Mouse (Mus musculus): ENCODE results near the gene Pitx2. TPM values are rescaled to one million over a fixed set of nuclear protein-coding genes. Genes with fewer than 3 reads are reported as not detected.

Gene Pitx2
- polyA plus RNA-seq, 1 experiment from 2014 or later: 29.0 TPM

DNA sequence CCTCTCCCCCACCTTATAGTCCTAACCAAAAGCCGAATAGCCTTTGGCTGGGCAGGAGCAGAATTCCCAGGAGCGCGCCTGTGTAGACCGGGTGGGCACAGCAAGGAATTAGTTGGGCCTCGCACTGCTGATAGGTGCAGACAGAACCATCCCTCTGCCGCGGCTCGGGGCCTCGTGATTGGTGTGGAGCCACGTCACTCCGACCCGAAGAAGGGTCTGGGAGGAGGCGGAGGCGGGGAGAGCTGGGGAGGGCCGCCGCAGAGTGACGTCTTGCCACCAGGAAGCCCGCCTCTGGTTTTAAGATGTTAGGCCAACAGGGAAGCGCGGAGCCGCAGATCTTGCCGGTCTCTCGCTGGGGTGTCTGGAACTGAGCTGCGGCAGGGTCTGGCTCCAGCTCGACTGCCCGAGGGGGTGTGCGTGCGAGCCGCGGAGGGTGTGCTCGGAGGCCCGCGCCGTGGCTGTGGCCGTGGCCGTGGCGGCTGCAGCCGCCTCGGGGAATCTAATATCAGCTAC lies 14.0 kb downstream of the Pitx2 start:
- Histone ChIP-seq H3K9me3 (replicated peaks; ENCODE audit: control insufficient read depth, low read length, poor library complexity, severe bottlenecking) (no peaks in the 10 kb centered on the region), H3K9ac (ENCODE audit: low read depth, low read length) (0 out of 2 replicates have a peak overlapping the region, but pooled peaks have one; percentile 20), H3K36me3 (ENCODE audit: control insufficient read depth, insufficient read depth, low read length) (no peaks in the 10 kb centered on the region), H3K27me3 (ENCODE audit: control insufficient read depth, insufficient read depth, low read depth, low read length) (peaks cover 47% of the 10 kb centered on the region), H3K4me2 (ENCODE audit: low read length) (peak overlapping the region; percentile 57), H3K4me1 (ENCODE audit: control insufficient read depth, insufficient read depth, low read length) (peaks cover 4% of the 10 kb centered on the region; the same call in 1 of the 2 replicates), H3K27ac (ENCODE audit: low read length) (0 out of 2 replicates have a peak overlapping the region, but pooled peaks have one; percentile 33), H3K4me3 (ENCODE audit: low read depth, low read length) (peak overlapping the region; percentile 37)
- under 1% methylated on average over 39 of the region's 39 CpGs for WGBS
- ATAC-seq: peak; percentile 91

DNA sequence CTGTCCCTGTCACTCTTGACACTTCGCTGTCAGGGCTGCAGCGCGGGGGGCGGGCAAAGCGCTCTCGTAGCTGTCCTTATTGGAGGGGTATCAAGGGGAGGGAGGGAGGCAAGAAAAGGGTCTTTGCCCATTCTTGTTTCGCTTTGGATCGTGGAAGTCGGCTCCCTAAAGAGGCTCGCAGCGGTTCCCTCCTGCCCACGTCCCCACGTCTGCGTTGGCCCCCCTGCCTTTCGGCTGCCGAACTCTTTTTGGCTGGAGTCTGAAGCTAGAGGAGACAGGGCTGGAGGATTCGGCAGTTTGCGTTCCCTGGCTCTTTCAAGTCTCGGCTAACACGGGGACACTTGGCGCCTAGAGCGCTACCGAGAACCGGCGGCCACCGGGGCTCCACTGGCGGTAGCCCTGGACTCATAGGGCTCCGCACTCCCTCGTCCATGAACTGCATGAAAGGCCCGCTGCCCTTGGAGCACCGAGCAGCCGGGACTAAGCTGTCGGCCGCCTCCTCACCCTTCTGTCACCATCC lies 14.5 kb downstream of the Pitx2 start:
- Histone ChIP-seq H3K4me3 (ENCODE audit: low read depth, low read length) (peak overlapping the region; percentile 37), H3K4me1 (ENCODE audit: control insufficient read depth, insufficient read depth, low read length) (peaks cover 4% of the 10 kb centered on the region; the same call in 1 of the 2 replicates), H3K36me3 (ENCODE audit: control insufficient read depth, insufficient read depth, low read length) (no peaks in the 10 kb centered on the region), H3K27me3 (ENCODE audit: control insufficient read depth, insufficient read depth, low read depth, low read length) (peaks cover 43% of the 10 kb centered on the region), H3K4me2 (ENCODE audit: low read length) (peak overlapping the region; percentile 57), H3K27ac (ENCODE audit: low read length) (0 out of 2 replicates have a peak overlapping the region, but pooled peaks have one; percentile 33), H3K9me3 (replicated peaks; ENCODE audit: control insufficient read depth, low read length, poor library complexity, severe bottlenecking) (no peaks in the 10 kb centered on the region), H3K9ac (ENCODE audit: low read depth, low read length) (0 out of 2 replicates have a peak overlapping the region, but pooled peaks have one; percentile 20)
- ATAC-seq: peak; percentile 16; the same call in 1 of the 2 replicates
- WGBS: under 1% methylated on average over 34 of the region's 34 CpGs

DNA sequence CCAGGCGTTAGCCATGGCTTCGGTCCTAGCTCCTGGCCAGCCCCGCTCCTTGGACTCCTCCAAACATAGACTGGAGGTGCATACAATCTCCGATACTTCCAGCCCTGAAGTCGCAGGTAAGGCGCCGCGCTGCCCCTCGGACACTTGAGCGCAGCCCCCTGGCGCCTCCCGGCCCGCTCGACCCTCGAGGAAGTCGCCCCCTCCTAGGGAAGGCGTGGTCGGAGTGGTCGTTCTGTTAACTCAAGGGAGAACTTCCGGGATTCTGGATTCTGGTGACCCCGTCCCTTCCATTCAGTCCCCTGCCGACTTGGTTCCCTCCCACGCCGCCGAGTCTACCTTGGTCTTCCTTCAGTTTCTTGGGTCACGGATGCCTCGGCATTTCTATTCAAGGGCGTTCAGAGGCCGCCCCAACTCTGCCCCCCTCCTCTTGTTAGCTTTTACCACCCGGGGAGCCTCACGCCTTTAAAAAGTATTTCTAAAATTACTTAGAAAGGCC lies 15.0 kb downstream of the Pitx2 start:
- WGBS: under 1% methylated on average over 31 of the region's 31 CpGs
- no peak overlapping the region for H3K9ac ChIP-seq (ENCODE audit: low read depth, low read length)

DNA sequence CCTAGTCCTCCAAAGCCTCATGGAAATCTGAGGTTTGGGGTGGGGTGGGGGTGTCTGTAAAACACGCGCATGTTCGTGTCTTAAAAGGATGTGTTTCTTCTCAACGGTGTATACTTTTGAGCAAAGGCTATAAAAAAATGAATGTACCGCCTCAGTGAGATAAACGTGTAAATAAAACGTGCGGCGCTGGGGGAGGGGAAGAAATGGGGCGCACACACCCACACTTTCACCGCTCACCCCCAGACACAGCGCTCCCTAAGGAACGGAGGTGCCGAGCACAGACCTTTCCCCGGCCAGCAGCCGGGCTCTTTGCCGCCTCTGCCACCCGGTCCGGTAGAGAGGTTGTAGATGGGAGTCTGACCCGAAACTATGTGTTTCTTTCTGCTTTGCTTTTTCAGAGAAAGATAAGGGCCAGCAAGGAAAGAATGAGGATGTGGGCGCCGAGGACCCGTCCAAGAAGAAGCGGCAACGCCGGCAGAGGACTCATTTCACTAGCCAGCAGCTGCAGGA lies 15.6 kb downstream of the Pitx2 start:
- Histone ChIP-seq H3K9me3 (replicated peaks; ENCODE audit: control insufficient read depth, low read length, poor library complexity, severe bottlenecking) (no peaks in the 10 kb centered on the region), H3K27me3 (ENCODE audit: control insufficient read depth, insufficient read depth, low read depth, low read length) (peaks cover 32% of the 10 kb centered on the region), H3K36me3 (ENCODE audit: control insufficient read depth, insufficient read depth, low read length) (no peaks in the 10 kb centered on the region), H3K9ac (ENCODE audit: low read depth, low read length) (no peak overlapping the region), H3K4me1 (ENCODE audit: control insufficient read depth, insufficient read depth, low read length) (peaks cover 4% of the 10 kb centered on the region; the same call in 1 of the 2 replicates), H3K27ac (ENCODE audit: low read length) (no peak overlapping the region), H3K4me2 (ENCODE audit: low read length) (no peak overlapping the region; the same call in 1 of the 2 replicates), H3K4me3 (ENCODE audit: low read depth, low read length) (peak overlapping the region; percentile 26)
- ATAC-seq: no peak
- WGBS: under 1% methylated on average over 26 of the region's 26 CpGs

More for the DNA sequence above, 15.0 kb downstream of the Pitx2 start:
- Histone ChIP-seq H3K4me2 (ENCODE audit: low read length) (peak overlapping the region; percentile 57), H3K4me1 (ENCODE audit: control insufficient read depth, insufficient read depth, low read length) (peaks cover 4% of the 10 kb centered on the region; the same call in 1 of the 2 replicates), H3K36me3 (ENCODE audit: control insufficient read depth, insufficient read depth, low read length) (no peaks in the 10 kb centered on the region), H3K27me3 (ENCODE audit: control insufficient read depth, insufficient read depth, low read depth, low read length) (peaks cover 38% of the 10 kb centered on the region), H3K27ac (ENCODE audit: low read length) (no peak overlapping the region), H3K9me3 (replicated peaks; ENCODE audit: control insufficient read depth, low read length, poor library complexity, severe bottlenecking) (no peaks in the 10 kb centered on the region), H3K4me3 (ENCODE audit: low read depth, low read length) (peak overlapping the region; percentile 37)
- no peak for ATAC-seq

DNA sequence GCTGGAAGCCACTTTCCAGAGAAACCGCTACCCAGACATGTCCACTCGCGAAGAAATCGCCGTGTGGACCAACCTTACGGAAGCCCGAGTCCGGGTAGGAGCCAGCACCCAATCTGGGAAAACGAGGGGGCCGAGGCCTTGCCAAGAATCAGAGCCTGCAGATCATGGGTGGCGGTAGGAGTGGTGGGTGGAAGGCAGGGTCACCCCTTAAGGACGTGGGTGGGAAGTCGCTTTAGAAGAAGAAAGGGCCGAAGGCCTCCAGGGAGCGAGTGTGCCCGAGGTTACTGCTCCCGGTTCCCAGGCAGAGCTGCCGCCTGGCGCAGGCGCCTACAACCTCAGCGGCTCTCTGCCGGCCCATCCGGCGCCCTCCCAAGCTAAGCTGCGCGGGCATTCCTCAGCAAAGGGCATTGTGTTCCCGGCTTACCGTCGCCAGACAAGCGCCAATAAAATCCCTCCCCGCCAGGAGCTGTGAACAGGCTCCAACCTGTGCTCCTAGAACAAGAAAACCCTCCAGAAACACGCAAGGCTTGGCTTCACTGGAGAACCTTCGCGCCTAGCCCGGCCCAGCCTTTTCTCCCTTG lies 16.2 kb downstream of the Pitx2 start:
- Histone ChIP-seq H3K27me3 (ENCODE audit: control insufficient read depth, insufficient read depth, low read depth, low read length) (peaks cover 29% of the 10 kb centered on the region), H3K36me3 (ENCODE audit: control insufficient read depth, insufficient read depth, low read length) (no peaks in the 10 kb centered on the region), H3K4me2 (ENCODE audit: low read length) (peak overlapping the region; percentile 6; the same call in 1 of the 2 replicates), H3K4me3 (ENCODE audit: low read depth, low read length) (peak overlapping the region; percentile 26; the same call in 1 of the 2 replicates), H3K27ac (ENCODE audit: low read length) (no peak overlapping the region), H3K4me1 (ENCODE audit: control insufficient read depth, insufficient read depth, low read length) (peaks cover 4% of the 10 kb centered on the region; the same call in 1 of the 2 replicates), H3K9me3 (replicated peaks; ENCODE audit: control insufficient read depth, low read length, poor library complexity, severe bottlenecking) (no peaks in the 10 kb centered on the region), H3K9ac (ENCODE audit: low read depth, low read length) (no peak overlapping the region)
- ATAC-seq: no peak
- WGBS: 1% methylated on average over 35 of the region's 35 CpGs

DNA sequence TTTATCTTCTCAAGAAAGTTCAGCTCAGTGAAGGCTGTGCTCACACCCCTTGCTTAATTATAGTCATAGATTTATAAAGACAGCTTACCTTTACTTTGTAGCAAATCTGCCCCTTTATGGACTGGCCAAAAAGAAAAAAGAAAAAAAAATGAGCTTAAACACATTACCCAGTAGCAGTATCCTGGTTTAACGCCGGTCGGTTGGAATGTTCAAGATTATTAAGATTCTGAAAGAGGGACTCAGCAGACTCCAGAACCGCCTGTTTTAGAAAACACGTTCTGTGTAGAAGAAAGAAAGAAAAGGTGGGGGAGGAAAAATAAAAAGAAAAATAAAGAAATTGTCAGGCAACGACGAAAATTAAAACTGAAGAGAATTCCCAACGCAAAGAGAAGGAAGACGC lies 16.8 kb downstream of the Pitx2 start:
- peaks cover 31% of the 10 kb centered on the region for H3K27me3 ChIP-seq (ENCODE audit: control insufficient read depth, insufficient read depth, low read depth, low read length)
- 2% methylated on average over 9 of the region's 9 CpGs for WGBS
- no peak overlapping the region for H3K27ac ChIP-seq (ENCODE audit: low read length)
- no peaks in the 10 kb centered on the region for H3K36me3 ChIP-seq (ENCODE audit: control insufficient read depth, insufficient read depth, low read length)
- peaks cover 4% of the 10 kb centered on the region; the same call in 1 of the 2 replicates for H3K4me1 ChIP-seq (ENCODE audit: control insufficient read depth, insufficient read depth, low read length)
- ATAC-seq: no peak
- H3K9me3 ChIP-seq (replicated peaks; ENCODE audit: control insufficient read depth, low read length, poor library complexity, severe bottlenecking): no peaks in the 10 kb centered on the region
- H3K4me2 ChIP-seq (ENCODE audit: low read length): no peak overlapping the region
- peak overlapping the region; percentile 15; the same call in 1 of the 2 replicates for H3K4me3 ChIP-seq (ENCODE audit: low read depth, low read length)
- no peak overlapping the region for H3K9ac ChIP-seq (ENCODE audit: low read depth, low read length)

DNA sequence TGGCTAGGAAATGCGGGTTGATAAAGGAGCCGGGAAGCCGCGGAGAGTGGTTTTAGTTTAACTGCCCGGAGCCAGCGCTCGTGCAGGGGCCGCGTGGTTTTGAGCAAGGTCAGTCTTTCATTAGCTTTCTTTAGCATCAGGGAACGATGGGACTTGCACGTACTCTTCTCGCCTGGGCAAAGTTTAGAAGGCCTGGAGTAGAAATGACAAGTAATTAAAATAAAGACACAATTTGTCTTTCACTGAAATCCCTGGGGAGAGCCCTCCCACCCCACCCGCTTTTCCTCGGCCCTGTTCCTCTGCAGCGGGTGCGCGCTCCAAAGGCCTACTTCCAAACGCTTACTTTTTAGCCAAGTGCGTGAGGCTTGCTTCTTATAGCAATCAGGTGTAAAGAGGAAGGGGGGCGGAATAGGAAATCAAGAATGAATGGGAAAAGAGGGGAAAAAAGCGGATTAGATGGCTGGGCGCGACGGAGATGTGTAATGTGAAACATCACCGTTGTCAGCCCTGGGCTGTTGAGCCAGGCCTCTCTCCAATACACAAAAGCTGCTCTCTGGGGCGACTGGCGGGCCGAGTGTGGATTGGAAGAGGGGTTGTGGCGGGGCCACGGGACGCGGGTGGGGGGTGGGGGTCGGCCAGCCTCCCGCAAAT lies 17.4 kb downstream of the Pitx2 start:
- Histone ChIP-seq H3K9ac (ENCODE audit: low read depth, low read length) (no peak overlapping the region), H3K27me3 (ENCODE audit: control insufficient read depth, insufficient read depth, low read depth, low read length) (peaks cover 30% of the 10 kb centered on the region), H3K4me1 (ENCODE audit: control insufficient read depth, insufficient read depth, low read length) (peaks cover 4% of the 10 kb centered on the region; the same call in 1 of the 2 replicates), H3K27ac (ENCODE audit: low read length) (no peak overlapping the region), H3K4me3 (ENCODE audit: low read depth, low read length) (peak overlapping the region; percentile 15; the same call in 1 of the 2 replicates), H3K9me3 (replicated peaks; ENCODE audit: control insufficient read depth, low read length, poor library complexity, severe bottlenecking) (no peaks in the 10 kb centered on the region), H3K4me2 (ENCODE audit: low read length) (no peak overlapping the region), H3K36me3 (ENCODE audit: control insufficient read depth, insufficient read depth, low read length) (no peaks in the 10 kb centered on the region)
- no peak for ATAC-seq
- WGBS: 2% methylated on average over 34 of the region's 34 CpGs

DNA sequence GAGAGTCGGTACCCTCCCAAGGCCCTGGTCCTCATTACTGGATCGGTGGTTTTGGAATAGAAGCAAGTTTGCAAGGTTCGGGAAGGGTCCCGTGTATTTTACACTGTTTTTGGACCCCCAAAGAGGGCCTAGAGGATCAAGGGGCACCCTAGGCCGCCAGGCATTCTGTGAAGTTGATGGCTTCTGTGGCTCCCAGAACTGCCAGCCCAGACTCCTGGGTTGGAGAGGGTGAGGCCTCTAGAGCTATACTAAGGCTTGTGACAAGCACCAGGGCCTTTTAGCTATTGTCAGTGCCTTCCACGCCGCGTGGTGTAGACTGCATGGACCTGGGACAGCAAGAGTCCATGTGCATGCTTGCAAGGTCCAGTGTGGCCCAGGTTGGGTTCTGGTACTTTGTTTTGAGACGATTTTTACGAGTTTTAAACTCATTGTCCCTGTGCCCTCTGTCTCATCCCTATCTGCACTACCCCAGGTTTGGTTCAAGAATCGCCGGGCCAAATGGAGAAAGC lies 18.2 kb downstream of the Pitx2 start:
- WGBS: 3% methylated on average over 12 of the region's 12 CpGs
- peaks cover 30% of the 10 kb centered on the region for H3K27me3 ChIP-seq (ENCODE audit: control insufficient read depth, insufficient read depth, low read depth, low read length)
- no peak for ATAC-seq
- H3K27ac ChIP-seq (ENCODE audit: low read length): no peak overlapping the region
- H3K4me2 ChIP-seq (ENCODE audit: low read length): no peak overlapping the region; the same call in 1 of the 2 replicates
- 0 out of 2 replicates have a peak overlapping the region, but pooled peaks have one; percentile 5 for H3K4me3 ChIP-seq (ENCODE audit: low read depth, low read length)
- H3K36me3 ChIP-seq (ENCODE audit: control insufficient read depth, insufficient read depth, low read length): no peaks in the 10 kb centered on the region
- H3K9ac ChIP-seq (ENCODE audit: low read depth, low read length): no peak overlapping the region
- H3K9me3 ChIP-seq (replicated peaks; ENCODE audit: control insufficient read depth, low read length, poor library complexity, severe bottlenecking): no peaks in the 10 kb centered on the region
- peaks cover 4% of the 10 kb centered on the region; the same call in 1 of the 2 replicates for H3K4me1 ChIP-seq (ENCODE audit: control insufficient read depth, insufficient read depth, low read length)

Measured in midbrain, embryonic 16.5 days (tissue).